Mouse (Mus musculus) c-Kit-positive CD71-positive TER-119-negative erythroid progenitor cells, embryonic 14.5 days (primary cell): Measurements from ENCODE around the gene Dusp10.

Source experiments
- DNase-seq: peaks from one replicate; pipeline ENCODE4 v3.0.0-alpha.2; 2013; ENCODE audit warnings: low read depth

Gene Dusp10

DNA sequence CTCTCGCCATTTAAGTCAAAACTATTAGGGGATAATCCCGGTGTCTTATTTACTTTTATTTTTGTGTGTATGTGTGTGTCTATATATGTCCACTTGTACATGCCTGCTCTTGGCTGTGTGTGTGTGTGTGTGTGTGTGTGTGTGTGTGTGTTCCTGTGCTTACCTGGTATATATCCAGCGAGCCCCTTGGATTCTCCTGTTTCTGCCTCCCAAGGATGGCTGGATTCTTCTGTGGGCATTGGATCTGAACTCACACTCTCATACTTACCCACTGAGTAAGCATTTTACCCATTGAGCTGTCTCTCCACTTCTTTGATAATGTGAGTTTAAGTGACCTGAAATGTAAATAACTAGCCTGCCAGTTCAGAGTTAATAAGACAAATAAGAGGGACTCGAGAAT, 40.6 kb downstream of the Dusp10 start:
- DNase-seq = no peak

DNA sequence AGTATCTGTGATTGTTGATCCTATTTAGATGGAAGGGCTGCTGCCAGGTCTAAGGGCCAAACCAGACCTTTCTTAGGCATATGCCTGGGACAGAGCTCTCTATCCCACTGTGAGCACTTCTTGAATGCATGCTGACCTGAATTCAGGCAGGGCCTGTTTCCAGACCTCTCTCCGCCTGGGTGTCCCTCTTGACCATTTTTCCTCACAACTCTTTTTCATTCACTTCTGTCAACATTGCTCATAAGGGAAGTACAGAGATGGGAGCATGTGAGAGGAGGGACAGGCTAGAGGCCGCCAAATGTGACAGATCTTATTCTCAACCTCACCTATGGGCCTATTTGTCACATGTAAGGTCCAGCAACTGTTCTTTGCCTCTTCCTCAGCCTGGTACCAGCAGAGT, 41.1 kb downstream of the Dusp10 start:
- DNase-seq = no peak

DNA sequence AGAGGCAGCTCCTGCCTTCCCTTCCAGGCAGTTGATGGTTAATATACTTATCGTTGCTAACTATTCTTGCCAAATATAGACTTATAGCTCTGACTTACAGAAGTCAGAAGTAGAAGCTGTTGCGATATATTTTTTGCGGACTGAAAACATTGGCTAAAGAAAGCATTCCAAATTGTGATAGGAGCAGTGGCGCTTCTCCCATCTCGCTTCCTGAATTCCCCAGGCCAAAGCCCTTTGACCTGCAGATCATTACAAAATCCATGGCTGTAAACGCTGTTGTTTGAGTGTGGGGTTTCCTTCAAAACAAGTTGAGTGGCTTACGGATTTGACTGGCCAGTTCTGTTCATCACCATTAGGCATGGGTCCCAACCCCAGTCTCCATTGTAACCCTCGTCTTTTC, 45.1 kb downstream of the Dusp10 start:
- DNase-seq = no peak

GRCm38 (mm10) chr1:184059814-184060213, 46.7 kb downstream of the Dusp10 start:
- no peak for DNase-seq

- DNase-seq = no peak
These were observed 47.3 kb downstream of the Dusp10 start for GRCm38 (mm10) chr1:184060381-184060780.

GRCm38 (mm10) chr1:184060828-184061734, 48.0 kb downstream of the Dusp10 start:
- DNase-seq = no peak

GRCm38 (mm10) chr1:184061901-184062300, 48.8 kb downstream of the Dusp10 start:
- no peak for DNase-seq

- DNase-seq = no peak
These were observed 51.2 kb downstream of the Dusp10 start for GRCm38 (mm10) chr1:184064306-184064705.

- DNase-seq = no peak
These were observed 52.7 kb downstream of the Dusp10 start for GRCm38 (mm10) chr1:184065589-184066361.

DNA sequence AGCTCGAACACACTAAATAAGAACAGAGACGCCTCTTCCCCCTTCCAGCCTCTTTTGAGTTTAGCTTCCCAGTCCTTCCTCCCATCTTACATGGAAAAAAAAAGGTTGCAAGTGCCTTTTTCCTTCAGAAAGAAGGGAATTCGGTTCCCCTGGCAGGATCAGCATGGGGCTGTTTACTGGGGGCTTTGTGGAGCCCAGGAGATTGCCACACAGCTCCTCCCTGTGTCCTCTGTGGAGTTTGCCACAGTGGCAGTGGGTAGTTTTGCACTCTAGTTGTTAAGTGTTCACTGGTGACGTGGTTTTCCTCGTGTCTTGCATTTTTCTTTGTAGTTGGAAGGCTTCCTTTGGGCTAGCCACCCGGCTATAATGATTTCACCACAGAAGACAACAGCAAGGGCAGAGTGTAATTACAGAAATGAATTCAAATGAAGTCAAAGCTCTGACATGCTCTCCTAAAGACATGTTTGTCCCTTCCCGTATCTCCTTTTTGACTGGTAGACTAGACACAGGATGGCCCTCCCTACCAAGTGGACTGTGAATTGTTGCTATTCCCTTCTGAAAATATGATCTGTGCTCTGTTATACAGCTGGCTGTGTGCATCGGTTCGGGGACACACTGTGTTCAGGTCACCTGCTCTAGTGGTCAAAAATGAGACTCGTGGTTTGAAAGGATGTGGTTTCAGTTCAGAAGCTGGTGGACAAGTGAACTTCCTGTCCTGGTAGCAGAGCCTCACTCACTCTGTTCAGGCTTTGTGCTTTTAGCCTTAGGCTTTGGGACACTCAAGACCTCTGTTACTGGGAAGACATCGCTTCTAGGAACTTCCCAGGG, 53.6 kb downstream of the Dusp10 start:
- DNase-seq = no peak

DNA sequence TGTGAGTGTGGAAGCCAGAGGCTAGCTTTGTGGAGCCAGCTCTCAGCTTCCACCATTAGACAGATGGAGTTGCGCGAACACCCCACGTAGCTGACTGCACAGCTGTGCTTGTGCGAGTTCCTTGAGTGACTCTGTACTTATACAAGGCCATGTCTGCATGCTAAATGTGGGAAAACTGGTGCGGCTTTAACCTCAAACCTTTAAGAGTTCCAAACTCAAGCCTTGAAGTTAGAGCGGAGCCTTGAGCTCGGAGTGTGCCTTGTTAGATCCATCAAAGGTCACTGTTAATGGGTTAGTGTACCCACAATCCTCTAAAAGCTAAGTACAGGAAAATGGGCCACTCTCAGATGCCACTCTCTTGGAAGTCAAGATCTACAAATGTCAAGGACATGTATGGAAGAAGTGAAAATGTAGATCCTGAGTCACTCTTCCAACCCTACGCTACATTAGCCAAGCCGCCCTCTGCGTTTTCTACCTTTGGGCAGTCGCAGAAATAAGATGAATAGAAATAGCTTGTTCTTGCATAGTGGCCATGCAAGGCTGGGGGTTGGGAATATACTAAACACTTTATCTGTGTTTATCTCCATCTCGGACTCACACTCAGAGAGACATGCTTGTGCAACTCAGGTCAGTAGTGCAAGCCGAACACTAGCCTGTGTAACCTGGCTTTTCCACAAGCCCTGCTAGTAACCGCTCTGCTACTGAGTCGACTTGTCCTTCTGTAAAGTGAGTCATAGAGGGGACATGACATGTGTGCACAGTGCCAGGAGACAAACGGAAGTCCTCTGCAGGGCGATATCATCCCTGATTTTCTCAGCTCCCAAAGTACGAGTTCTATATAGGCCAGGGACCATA, 54.8 kb downstream of the Dusp10 start:
- no peak for DNase-seq

DNA sequence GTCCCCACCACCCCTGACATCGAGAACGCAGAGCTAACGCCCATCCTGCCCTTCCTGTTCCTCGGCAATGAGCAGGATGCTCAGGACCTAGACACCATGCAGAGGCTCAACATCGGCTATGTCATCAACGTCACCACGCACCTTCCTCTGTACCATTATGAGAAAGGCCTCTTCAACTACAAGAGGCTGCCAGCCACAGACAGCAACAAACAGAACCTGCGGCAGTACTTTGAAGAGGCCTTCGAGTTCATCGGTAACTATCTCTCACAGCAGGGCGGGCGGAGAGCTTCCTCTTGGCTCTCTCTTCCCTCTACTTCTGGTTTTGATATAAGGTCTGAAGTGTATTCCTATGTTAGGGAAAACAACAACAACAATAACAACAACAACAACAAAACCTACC, 55.9 kb downstream of the Dusp10 start:
- DNase-seq = no peak

- no peak for DNase-seq
These were observed 63.0 kb downstream of the Dusp10 start for GRCm38 (mm10) chr1:184076065-184076464.

DNA sequence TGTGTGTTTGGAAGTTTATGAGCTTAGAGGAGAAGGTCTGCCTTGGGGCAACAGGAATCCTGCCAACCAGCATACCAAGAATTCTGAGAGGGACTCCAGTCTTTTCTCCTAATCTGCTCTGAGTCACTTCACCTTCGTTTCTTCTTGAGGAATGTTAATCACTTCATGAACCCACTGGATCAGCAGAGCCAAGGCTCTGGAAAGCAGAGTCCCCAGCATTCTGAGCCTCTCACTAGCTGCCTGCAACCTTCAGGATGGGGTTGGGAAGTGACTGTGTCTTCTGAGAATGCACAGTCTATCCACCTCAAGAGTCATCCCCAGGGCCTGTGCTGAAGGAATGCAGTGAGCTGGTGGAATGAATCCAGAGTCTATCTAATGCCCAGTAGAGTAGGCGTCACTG, 63.7 kb downstream of the Dusp10 start:
- DNase-seq = no peak

- no peak for DNase-seq
These were observed 66.2 kb downstream of the Dusp10 start for GRCm38 (mm10) chr1:184079304-184079703.

DNA sequence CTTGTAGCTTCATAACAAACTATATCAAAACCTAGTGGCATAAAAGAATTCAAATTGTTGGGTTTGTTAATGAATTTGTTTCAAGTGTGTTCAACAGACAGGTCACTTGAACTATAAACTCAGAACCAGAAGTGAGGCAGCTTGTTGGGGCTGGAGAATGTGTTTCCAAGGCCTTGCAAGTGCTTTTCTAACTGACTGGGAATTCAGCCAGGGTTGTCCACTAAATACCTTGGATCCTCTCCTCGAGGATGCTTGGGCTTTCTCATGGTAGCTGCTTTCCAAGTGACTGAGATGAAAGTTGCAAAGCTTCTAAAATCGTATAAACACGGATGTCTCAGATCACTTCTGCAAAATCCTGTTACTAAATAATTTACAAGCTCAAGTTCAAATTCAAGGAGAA, 69.6 kb downstream of the Dusp10 start:
- DNase-seq = no peak

DNA sequence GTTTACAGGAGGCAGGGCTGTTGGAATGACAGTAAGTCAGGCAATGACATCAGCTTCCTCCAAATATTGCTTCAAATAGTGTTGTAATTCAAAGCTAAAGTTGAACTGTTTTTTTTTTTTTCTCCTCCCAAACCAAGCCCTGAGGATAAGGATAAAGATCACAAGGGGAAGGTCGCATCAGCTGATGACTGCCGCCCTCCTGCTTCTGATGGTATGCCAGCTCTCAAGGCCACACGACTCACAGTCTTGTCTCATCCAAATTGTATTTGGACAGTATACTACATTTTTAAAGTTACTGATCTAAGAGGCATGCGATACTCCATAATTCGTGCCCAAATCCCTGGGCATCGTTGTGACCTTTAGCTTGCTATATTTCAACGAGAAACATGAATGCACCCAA, 70.1 kb downstream of the Dusp10 start:
- DNase-seq = no peak

DNA sequence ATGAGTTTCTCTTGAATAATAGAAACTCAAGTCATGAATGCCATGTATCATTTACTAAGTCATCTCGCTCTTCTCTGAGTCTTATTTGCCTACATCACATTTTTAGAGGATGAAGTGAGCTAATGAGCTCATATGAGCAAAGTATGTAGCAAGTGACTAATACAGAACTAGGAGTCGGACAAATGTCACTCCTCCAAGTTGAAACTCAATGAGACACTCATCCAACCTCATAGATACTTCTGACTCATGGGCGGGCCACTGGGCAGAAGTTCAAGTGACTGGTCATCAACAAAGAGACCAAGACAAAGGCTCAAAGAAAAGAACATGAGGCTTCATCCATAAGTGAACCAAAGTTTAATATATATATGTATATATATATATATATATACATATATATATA, 71.9 kb downstream of the Dusp10 start:
- DNase-seq = no peak

GRCm38 (mm10) chr1:184090515-184090914, 77.4 kb downstream of the Dusp10 start:
- no peak for DNase-seq

DNA sequence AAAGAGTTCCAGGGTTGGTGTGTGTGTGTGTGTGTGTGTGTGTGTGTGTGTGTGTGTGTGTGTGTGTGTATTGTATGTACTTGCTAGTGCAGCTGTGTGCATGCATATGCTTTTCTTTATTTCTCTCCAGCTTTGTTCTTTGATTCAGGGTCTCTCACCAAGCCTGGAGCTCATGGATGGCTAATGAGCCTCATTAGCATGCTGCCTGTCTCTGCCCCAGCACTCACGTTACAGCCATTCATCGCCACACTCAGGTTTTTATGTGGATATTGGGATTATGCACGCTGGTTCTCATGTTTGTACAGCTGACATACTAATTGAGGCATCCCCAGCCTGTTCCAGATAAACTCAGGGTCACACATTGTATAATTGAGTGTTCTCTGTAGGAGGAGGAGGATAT, 81.8 kb downstream of the Dusp10 start:
- DNase-seq = no peak

DNA sequence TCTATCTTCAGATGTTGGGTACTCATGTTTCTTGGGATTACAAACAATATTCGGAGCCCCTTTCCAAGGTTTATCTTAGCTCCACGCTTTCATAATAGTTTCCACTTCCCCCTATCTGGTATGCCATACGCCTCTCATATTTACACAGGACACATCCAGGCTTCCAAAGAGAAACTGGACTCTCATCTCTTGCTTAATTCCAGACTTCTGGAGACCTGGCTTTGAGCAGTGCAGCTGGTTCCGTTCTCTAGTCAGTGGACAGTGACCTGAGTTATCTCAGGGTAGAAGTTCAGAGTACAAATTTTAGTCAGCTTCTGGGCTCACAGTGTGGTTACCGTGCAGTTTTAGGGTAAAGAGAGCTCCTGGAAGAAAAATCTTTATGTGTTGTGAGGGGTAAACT, 87.3 kb downstream of the Dusp10 start:
- no peak for DNase-seq
